Mouse (Mus musculus) liver (tissue): ENCODE results near the gene Psmb10.
A peak's percentile ranks its signal among the peaks of the same experiment; 100 is the strongest.
"Not testable (repeated sequence)": the region's sequence is repeated elsewhere in the genome, so short reads cannot be mapped to it uniquely, and the experiment has no call there.

Source experiments
- DNase-seq: peaks from one replicate; pipeline ENCODE4 v3.0.0-alpha.2; 2020; ENCODE audit warnings: mixed read lengths

The Psmb10 gene

DNA sequence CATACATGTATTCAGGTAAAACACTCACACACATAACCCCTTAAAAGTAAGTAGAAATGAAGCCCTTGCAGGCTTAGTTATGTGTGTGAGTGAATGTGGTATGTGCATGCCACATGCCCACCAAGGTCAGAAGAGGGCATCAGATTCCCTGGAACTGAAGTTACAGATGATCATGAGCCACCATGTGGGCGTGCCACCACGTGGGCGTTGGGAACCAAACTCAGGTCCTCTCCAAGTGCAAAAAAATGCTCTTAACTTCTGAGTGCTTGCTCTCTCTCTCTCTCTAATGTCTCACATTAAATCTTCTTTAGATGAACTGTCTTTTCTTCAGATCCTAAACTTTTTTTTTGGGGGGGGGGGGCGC is at the start of gene Psmb10:
TSS of gene Psmb10 (minus strand) at position 139 of the 364 bp plus-strand sequence.
- DNase-seq: peak; percentile 46

DNA sequence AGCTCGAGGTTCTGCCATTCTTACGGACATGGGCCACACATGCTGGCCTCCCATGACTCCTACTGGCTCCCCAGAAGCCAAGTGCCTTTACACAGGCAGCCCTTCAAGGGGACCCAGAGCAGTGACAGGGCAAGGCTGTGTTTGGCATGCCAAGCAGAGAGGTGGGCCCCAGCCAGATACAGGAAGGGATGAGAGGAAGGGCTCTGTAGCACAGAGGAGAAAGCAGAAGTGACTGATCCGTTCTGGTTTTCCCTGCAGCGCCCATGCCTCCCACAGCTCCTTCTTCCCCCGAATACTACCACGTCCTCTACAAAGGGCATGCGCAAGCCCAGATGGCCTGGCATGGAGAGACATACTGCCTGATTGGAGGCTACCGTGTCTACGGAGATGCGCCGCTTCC is 45.2 kb upstream of the Psmb10 start:
- not testable (repeated sequence) for DNase-seq

DNA sequence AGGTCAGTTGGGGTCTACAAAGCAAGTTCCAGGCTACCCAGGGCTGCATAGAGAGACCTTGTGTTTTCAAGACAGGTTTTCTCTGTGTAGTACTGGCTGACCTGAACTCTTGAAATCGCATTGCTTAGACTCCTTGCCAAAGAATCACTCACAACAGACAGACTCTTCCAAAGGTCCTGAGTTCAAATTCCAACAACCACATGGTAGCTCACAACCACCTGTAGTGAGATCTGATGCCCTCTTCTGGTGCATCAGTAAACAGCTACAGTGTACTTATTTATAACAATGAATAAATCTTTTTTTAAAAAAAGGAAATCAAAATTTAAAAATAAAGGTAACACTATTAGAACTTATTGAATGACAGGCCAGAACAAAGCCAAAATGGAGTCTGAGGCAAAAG is 42.9 kb upstream of the Psmb10 start:
- no peak for DNase-seq

DNA sequence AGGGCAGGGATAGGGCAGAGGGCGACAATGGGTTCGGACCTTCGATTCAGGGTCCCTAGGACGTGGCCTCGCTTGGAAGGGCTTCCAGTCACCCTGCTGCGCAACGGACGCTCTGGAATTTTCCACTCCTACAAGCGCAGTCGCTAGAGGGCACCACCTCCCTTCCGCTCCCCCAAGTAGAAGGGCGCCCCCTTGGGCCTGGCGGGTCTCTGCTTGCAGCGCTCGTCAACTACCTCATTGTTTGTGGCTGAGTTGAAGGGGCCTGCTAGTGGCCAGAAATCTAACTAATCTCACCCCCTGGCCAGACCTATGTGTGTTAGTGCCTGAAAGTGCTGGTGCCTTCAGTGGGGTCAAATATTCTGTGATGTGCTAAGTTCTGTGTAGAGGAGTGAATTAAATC is 41.1 kb upstream of the Psmb10 start, which contains the start of gene Dpep3:
TSS of gene Dpep3 (minus strand) at position 105 of the 400 bp plus-strand sequence.
- DNase-seq: no peak

DNA sequence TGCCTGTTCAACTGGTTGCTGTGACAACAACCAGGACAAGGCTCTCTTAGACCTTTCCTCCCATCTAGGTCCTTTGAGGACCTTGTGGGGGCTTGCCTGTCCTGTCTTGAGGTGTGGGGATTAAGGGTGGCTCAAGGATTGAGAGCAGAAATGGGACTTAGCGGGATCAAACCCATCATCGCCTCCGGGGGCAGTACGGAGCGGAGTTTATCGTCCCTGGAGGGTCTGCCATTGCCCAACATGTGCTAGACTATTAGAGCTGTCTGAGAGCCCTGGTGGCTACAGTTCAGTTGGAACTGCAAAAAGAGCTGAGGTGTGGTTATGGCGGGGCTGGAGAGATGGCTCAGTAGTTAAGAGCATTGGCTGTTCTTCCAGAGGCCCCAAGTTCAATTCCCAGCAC is 37.1 kb upstream of the Psmb10 start:
- DNase-seq: no peak

DNA sequence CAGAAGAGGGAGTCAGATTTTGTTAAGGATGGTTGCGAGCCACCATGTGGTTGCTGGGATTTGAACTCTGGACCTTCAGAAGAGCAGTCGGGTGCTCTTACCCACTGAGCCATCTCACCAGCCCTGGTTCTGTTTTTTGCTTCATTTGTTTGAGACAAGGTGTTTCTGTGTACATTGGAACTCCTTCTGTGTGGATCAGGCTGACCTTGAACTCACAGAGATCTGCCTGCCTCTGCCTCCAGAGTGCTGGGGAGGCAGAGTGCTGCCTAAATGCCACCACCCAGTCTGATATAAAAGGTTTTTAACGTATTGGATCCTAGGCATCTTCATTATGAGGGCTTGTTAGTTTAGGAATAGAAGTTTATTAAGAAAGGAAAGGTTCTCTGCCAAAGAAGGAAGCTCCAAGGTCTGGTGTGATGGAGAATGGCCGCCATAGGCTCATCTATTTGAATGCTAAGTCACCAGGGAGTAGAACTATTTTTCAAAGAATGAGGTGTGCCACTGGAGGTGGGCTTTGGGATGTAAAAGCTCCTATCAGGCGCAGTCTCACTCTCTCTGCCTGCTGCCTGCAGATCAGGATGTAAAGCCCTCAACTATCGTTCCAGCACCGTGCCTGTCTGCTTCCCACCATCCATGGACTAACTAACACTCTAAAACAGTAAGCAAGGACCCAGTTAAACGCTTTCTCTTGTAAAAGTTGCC is 32.9 kb upstream of the Psmb10 start:
- DNase-seq: no peak

DNA sequence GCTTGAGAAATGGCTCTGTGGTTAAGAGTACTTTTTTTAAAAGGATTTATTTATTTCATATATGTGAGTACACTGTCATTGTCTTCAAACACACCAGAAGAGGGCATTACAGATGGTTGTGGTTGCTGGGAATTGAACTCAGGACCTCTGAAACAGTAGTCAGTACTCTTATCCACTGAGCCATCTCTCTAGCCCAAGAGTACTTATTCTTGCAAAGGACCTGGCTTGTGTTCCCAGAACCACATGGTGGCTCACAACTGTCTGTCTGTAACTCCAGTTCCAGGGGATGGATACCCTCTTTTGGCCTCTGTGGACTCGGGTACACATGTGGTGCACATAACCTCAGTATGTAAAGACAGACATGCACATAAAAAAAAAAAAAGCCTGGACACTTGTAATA is 31.1 kb upstream of the Psmb10 start:
- no peak for DNase-seq

DNA sequence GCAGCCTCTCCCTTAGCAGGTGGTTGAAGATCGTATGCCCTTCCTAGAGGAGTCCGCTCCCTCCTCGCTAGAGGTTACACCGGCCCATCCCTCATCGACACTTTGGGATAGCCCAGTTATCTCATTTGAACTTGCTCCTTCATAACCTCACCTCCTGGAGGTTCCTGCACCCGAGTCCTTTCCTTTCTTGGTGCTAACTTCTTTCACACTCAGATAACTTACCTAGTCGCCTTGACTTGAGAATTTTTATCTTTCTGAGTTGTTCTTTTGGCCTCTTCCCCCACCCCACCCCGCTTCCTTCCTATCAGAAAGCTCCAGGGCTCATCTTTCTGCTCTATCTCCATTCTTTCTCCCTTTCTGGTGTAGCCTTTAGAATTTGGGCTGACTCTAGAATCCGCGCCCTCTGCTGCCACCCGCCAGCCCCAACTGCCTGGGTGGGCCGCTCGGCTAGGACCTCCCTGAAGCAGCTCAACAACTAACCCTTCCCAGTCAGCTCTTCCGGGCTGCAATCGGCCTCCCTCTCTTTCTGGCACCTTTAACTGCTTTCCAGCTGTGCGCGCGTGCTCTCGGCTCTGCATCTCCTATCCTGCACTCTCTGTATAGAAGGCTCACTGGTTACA is 28.6 kb upstream of the Psmb10 start:
- peak; percentile 79 for DNase-seq

DNA sequence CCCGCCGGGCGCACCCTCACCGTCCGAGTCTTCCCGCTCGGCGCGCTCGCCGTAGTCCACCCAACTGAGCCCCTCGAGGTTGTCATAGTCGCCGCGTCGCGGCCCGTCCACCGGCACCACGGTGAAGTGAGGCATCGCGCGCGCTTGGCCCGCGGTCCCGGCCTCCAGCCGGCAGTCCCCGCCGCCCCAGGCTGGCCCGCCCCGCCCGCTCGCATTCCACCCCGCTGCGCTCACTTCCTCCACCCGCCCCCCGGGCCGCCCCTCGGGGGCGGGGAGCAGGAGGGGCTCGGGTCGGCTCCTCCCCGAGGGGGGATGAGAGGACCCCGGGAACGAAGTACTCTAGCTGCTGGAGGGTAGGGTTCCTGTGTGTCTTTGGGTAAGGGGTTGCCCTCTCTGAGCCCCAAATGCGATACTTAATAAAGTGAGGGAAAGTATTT is 27.7 kb upstream of the Psmb10 start, which contains the start of gene Slc12a4:
TSS of gene Slc12a4 (minus strand) at position 193 of the 437 bp plus-strand sequence.
- peak; percentile 87 for DNase-seq

DNA sequence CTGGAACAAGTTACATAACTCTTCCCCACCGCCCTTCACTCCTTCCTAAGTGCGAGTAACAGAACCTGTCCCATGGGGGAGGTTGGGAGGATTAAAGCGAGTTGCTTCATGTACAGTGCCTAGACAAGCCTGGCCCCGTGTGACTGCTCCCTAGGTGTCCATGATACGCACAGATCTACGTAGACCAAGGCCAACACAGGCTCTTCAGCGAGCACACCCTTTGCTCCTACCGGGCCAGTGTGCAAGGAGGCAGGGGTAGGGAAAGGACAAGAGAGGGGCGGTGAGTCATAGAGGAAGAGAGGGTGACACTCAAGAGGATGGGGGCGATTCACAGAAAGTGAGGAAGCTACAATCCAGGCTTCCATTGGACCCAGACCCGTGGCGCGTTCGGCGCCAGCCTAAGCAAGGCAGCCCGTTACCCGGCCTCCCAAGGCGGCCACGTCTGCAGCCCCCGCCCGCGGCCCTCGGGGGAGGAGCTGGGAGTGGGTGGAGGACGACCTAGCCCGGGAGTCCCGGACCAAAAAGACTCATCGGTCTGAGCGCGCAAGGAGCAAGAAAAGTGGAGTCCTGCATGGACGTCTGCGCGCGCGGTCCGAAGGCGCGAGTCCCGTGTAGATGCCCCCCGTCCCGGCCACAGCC is 27.1 kb upstream of the Psmb10 start:
- DNase-seq: peak; percentile 69

DNA sequence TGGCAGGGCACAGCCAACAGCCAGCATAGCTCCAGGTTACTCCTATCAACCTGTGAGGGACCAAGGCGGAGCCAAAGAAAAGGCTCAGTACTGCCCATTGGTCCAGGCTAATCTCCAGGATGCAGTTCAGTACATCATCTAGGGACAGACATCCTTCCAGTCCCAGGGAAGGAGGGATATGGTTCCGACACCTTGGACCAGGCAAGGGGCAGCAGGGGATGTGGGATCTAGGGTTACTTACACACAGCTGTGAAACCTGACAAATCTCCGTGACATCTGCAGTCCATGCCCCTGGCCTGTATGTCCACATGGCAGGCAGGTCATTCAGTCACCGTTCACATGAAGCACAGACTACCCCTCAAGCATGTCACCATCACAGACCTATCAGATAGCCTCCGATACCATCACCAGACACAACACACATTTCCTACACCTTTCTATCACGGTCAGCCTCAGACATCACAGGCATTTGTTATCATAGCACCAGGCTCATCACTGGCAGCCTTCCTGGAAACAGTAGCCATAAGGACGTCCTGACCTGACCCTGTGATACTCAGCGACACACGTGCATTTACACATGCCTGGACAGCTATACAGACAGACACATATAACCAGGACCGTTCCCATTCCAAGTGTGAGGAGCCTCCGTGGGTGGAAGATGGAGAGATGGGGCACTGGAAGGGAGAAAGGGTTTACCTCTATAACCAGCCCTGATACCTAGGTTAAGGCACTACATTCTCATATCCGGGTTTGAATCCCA is 26.4 kb upstream of the Psmb10 start:
- DNase-seq: no peak

DNA sequence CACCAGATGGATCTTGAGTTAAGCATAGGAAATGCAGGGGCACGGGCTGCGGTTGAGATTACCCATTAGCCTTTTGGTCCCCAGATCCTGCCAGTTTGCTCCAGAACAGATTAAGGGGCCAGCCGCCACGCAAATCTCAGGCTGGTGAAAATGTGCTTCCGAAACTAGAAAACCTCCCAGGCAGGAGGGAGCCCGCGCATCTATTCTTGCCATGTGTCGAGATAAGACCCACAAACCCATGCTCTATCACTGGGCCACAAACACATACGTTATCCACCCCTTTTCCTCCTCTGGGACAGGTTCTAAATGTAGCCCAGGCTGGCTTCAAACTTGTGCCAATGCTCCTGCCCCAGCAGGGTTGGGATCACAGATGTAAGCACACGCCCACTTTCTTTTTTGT is 23.3 kb upstream of the Psmb10 start:
- peak; percentile 65 for DNase-seq

DNA sequence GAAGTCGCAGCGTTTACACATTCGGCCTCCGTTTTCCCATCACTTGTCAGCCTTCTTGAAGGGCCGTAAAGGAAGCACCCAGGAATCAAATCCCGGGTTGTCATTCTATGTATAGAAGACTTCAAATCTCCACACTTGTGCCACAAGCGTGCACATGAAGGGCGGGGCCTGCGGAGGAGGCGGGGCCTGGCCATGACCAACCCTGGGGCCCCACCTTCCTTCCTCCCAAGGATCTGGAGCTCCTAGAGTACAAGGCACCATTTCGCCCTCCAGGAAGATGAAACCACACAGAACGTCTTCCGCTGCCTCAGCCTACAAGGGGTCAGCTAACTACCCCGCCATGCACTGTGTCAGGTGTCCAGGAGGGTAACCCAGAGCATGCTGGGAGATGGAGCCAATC is 22.9 kb upstream of the Psmb10 start:
- DNase-seq: peak; percentile 70

DNA sequence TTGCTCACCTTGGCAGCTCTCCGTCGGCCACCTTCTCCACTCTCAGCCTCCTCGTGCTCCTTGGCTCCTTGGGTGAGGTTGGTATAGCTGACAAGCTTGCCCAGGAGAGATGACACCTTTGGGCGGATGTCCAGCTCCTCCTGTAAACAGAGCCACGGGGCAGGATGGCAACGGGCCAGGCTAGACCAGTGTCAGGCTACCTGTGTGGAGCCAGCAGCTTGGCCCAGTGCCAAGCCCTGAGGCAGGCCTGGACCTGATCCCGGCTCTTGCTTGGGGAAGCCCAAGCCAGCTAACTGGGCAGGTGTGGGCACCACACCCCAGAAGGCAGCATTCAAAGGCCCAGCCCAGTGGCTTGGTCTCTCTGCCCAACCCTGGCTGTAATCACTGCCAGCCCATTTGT is 21.1 kb upstream of the Psmb10 start:
- no peak for DNase-seq

DNA sequence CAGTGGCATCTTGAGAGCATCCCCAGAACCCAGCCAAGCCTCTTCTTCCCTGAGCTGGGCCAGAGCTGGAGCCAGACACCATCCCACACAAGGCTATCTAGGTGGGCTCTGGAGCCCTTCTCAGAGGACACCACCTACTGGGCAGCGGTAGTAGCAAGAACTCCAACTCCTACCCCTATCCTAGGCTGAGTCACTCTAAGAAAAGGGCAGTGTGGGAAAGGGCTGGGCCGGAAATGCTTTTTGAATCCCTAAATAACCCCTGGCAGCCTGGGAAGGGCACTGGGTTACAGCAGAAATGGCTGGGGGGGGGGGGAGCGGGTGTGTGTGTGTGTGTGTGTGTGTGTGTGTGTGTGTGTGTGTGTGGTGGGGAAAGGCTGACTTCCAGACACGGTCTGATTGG is 19.6 kb upstream of the Psmb10 start:
- DNase-seq: no peak

DNA sequence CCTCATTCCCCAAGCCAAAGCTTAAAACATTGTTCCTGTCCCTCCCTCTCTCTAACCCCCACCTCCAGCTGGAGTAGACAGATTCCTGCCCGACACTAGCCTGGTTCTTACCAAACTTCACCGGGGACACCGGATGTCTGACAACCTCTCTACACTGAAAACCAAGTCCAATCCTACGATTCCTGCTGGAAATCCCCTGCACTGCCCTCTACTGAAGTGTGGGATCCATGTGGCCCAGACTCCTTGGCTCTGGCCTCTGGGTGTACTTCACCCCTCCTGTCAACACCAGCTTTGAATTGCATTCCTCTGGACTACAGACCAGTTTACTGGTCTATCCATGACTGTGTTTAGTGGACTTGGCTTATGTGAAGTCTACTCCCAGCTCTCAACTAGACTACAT is 18.3 kb upstream of the Psmb10 start:
- DNase-seq: no peak

DNA sequence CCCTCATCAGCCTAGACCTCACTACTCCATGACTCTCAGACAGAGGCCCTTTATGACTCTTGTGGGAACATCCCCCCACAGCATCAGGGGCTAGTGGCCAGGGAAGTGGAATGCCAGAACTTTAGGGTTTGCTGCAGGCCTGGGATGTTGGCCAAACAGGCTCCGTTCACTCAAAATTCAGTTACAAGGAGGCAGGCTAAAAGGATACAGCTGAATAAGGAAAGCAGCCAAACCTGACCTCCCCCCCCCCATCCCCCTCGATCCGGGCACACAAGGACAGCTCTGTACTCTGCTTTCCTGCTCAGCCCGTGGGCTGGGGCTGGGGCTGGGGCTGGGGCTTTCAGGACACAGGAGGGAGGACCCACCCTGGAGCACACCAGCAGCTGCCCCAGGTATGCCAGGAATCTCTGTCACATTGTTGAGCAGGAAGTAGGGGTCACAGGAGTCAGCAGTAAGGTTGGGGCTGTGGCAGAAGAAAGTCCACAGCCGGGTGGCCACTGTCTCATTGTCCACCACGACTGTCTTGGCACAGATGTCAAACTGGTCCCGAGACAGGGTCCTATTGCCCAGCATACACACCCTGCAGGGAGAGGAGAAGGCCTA is 12.9 kb upstream of the Psmb10 start:
- no peak for DNase-seq

DNA sequence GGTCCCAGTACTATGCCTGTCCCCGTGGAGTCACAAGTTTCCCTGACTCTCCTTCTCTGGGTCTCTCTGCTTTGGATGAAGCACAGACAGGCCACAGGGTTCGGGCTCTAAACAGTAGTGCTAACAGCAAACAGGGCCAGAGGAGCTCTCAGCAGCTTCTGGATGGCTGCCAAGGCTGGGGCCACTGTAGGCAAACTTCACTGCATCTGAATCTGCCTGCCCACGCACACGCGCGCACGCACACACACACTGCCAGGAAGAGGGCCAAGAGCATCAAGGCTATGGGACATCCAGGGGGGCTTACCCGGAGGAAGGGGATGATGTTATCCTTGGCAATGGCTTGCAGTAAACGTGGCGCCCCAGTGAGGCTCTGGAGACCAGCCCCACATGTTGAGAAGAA is 11.1 kb upstream of the Psmb10 start:
- peak; percentile 61 for DNase-seq

DNA sequence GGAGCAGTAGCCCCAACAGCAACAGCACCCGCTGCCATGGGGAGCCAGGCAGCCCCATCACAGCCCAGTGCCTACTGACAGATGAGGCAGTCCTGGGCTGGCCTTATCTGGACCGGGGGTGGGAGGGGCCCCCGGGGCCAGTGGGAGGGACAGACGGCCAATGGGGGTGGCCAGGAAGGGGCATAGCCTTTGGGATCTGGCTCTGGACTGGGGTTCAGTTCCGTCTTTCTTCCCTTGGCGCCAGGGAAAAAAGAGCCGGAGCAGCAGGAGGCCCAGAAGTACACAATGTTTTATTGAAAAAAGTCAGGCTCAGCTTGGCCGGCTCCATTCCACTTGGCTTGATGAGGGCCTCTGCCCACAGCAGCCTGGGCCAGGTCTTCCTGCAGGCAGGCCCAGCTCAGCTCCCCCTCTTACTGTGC is 5.1 kb upstream of the Psmb10 start, which contains the start of gene Lcat:
TSS of gene Lcat (minus strand) at position 62 of the 419 bp plus-strand sequence.
- DNase-seq: peak; percentile 66

DNA sequence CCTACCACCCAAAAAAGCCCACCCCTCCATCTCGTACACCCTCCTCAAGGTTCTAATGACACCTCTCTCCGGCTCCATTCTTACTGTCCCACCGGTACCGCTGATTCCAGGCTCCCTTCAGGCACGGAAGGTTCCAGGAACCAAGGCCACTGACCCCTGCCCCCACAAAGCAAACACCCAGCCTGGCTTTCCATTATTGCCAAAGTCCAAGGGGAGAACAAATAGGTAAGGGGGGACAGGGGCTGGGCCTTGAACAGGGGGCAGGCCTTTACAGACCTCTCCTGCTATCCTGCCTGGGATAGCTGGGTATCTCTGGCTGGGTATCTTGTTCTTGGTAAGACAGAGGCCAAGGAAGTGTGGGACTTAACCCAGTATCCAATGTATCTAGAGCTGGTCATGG is 4.3 kb upstream of the Psmb10 start:
- peak; percentile 51 for DNase-seq

DNA sequence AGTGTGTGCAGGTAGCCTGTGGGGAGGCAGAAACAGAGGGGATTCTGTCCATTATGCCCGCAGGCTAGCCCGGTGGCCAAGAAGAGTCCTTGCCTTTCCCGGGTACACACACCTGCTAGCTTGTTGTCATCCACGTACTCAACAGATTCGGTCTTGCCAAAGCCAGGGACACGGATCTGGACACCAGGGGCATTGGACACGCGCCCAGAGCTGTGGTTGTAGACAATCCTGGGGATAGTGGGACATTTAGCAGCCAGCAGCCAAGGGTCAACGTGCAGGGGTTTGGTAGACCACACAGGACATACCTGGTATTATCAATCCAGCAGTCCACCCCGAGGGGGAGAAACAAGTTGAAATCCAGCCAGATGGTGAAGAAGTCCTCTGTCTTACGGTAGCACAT is 3.8 kb upstream of the Psmb10 start:
- DNase-seq: no peak

DNA sequence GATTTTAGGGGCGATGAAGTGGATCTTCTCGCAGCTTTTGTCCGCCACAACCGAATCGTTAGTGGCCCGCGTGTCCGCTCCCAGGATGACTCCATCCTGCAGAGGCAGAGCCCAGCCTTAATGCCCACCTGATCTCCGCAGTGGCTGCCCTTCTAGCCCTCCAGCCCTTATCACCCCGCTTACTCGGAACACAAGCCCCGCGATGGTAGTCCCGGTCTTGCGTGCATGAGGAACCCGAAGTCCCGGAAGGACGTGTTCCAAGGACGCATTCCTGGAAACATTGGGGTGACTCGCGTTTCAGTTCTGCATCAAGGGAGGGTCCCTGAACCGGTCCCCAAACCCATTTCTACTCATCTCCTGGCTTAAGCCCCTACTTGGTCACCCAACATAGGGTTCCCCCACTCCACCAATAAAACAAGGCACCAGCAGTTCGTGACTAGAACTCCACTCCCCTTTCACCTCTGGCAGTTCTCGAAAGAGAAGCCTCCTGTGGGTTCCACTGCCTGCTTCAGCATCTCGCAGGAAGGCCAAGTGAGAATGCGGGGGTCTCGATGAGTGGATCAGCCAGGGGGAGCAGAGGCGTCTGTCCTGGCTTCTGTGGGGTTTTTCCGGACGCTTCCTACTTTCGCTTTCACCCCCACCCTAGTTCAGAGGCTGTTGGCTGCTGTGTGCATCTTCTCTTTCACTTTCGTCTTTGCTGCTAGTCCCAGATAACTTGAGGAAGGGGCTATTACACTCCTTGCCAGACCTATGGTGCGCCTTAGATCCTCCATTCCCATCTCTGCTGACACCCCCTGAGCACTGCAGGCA is 543 bp downstream of the Psmb10 start:
- peak; percentile 56 for DNase-seq
